Mouse (Mus musculus) small intestine, adult 2 months (tissue): ENCODE results near the gene Copz1.

ENCODE experiments used
- CTCF ChIP-seq: fragments of 200-500 bp; IDR thresholded peaks from 2 replicates; pipeline ENCODE4 v1.5.1; 2012; ENCODE audit warnings: low read depth, mild to moderate bottlenecking, control low read depth, inconsistent platforms, low read length, moderate library complexity, mixed read lengths; ENCODE audit not compliant: insufficient replicate concordance, insufficient read length; ENCODE audit errors: extremely low read depth
- POLR2A ChIP-seq: fragments of 200-500 bp; IDR thresholded peaks from 2 replicates; pipeline ENCODE4 v1.6.1; 2012; ENCODE audit warnings: low read depth, mild to moderate bottlenecking, control low read depth, inconsistent platforms, low read length, moderate library complexity

- TF ChIP-seq CTCF (no peak), POLR2A (no peak)
These were observed 20.3 kb downstream of the Copz1 start for GRCm38 (mm10) chr15:103292673-103293345.
